Mouse (Mus musculus) thymus, adult 2 months (tissue): ENCODE data around the gene Gm13539. TPM values are rescaled to one million over a fixed set of nuclear protein-coding genes. Genes with fewer than 3 reads are reported as not detected.

Experiments used
- DNase-seq: peaks from one replicate; pipeline ENCODE4 v3.0.0; 2021
- H3K27ac ChIP-seq: fragments of 200-500 bp; 2 replicates; pipeline ENCODE4 v1.5.1; 2012; ENCODE audit warnings: low read length, control low read depth; ENCODE audit not compliant: control insufficient read depth, insufficient read depth
- H3K27me3 ChIP-seq: fragments of 200-500 bp; 2 replicates; pipeline ENCODE4 v1.6.1; 2012; ENCODE audit warnings: mild to moderate bottlenecking, low read length, moderate library complexity, mixed read lengths; ENCODE audit not compliant: control insufficient read depth, insufficient read depth
- H3K36me3 ChIP-seq: fragments of 200-500 bp; 2 replicates; pipeline ENCODE4 v1.6.1; 2012; ENCODE audit warnings: mild to moderate bottlenecking, low read length, moderate library complexity; ENCODE audit not compliant: control insufficient read depth, insufficient read depth
- H3K4me1 ChIP-seq: fragments of 200-500 bp; replicated peaks from 2 replicates; pipeline ENCODE4 v1.6.1; 2012; ENCODE audit warnings: low read length; ENCODE audit not compliant: control insufficient read depth, insufficient read depth
- H3K4me3 ChIP-seq: fragments of 200-500 bp; 2 replicates; pipeline ENCODE4 v1.5.1; 2012; ENCODE audit warnings: mild to moderate bottlenecking, low read length, control low read depth, moderate library complexity; ENCODE audit not compliant: control insufficient read depth, insufficient read depth
- CTCF ChIP-seq: fragments of 200-500 bp; IDR thresholded peaks from 2 replicates; pipeline ENCODE4 v1.5.1; 2012; ENCODE audit warnings: mild to moderate bottlenecking, control low read depth, low read length, moderate library complexity, borderline replicate concordance; ENCODE audit not compliant: control insufficient read depth, poor library complexity, insufficient read depth; ENCODE audit errors: extremely low read depth
- POLR2A ChIP-seq: fragments of 200-500 bp; IDR thresholded peaks from 2 replicates; pipeline ENCODE4 v1.6.1; 2012; ENCODE audit warnings: mild to moderate bottlenecking, low read length, control low read depth, moderate library complexity; ENCODE audit not compliant: control insufficient read depth, poor library complexity, insufficient read depth; ENCODE audit errors: extremely low read depth
- WGBS: fragments of 180-500 bp; shearing (Covaris S2); methylation state at CpG from one replicate; pipeline ENCODE4 v1.1.7; 2018; 5-methylcytosine and 5-hydroxymethylcytosine counted together
- polyA plus RNA-seq: library from polyadenylated mRNA; depleted of rRNA; stranded (reverse); fragments of >200 nt; gene quantifications from 2 replicates; pipeline ENCODE4 v1.2.3, GENCODE M21; 2012

Gm13539 gene
- polyA plus RNA-seq, 1 experiment, result 2.4 TPM

DNA sequence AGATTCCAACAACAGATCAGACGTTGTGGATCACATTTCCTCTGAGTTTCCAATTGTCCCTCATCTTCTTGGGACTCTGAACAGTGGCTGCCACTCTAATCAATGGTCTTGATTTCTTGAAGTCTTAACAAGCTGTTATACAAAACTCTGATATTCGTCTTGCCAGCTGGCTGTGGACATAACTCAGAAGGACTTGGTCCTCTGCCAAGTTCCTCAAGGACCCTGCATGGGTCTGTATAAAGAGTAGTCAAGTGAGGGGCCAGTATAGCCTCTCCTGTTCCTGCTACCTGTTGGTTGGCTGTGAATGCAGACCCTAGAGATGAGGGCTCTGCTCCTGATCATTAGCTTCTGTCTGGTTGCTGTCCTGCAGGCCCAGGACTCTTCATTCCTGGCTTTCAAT lies 16.8 kb upstream of the Gm13539 start, which contains the start of gene Lcn3:
Gene Lcn3, plus strand, starts transcription at position 301 of the 400 bp plus-strand sequence.
- Histone ChIP-seq H3K27ac (no peak within 1 kb of the TSS), H3K27me3 (no peaks in the 10 kb centered on the region), H3K4me1 (no peaks in the 10 kb centered on the region), H3K36me3 (no peaks in the 10 kb centered on the region), H3K4me3 (no peak within 1 kb of the TSS)
- TF ChIP-seq POLR2A (no peak), CTCF (no peak)
- 71% methylated on average over 2 of the region's 2 CpGs for WGBS
- DNase-seq, result no peak

DNA sequence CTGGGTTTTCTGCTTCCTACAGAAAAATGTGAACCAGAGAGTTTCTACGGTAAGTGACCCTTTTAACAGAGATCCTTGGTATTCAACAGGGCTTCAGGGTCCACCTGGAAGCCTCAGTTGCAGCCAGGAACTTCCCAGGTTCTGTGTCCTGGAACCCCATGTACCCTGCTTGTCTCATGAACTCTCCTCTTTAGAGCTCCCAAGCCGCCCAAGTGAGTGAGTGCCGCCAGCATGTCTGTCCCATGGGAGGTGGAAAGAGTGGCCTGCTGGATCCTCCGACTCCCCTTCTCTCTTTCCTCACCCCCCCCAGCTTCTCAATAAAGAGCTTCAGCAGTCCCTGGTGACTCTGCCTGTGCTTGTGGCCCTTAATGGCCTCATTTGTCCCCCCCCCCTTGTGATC lies 14.3 kb upstream of the Gm13539 start:
- Histone ChIP-seq H3K36me3 (no peaks in the 10 kb centered on the region), H3K27ac (no peak overlapping the region), H3K4me1 (no peaks in the 10 kb centered on the region), H3K4me3 (no peak overlapping the region), H3K27me3 (no peaks in the 10 kb centered on the region)
- DNase-seq, result no peak
- TF ChIP-seq POLR2A, result no peak
- no peak for TF ChIP-seq CTCF
- WGBS, result 93% methylated on average over 4 of the region's 4 CpGs

DNA sequence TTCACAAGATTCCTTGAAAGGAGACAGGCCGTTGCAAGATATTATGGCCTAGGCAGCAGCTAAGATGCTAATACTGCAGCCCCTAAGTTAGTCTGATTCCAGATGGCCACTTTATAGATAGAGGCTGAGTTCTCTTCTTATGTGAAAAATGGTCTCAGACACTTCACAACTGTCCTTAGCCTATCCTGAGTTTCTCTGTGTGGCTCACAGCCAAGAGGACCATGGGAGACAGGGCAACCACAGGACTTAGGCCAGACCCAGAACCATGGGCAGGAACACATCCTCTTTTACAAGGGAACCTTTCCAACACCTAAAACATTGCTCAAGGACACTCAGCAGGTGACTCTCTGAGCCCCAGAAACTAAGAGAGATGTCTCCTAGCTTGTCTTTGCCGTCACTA lies 8.6 kb upstream of the Gm13539 start:
- WGBS, result 95% methylated on average over 2 of the region's 2 CpGs
- no peak for DNase-seq

DNA sequence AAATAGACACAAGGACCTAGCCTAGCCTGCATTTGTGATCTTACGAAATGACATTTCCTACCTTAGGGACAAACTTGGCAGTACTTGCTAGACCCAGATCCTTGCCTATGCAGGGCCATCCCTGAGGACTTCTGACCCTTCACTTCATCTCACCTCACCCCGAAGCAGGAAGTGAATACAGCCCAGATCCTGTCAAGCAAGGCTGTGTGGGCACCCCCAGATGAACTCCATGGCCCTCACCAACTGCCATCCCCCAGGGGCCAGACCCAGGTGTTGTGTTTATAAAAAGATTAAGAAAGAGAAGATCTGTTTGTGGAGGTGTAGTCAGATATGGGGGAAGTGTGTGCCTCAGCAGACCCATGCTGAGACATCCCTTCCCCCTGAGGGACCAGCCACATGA lies 7.4 kb upstream of the Gm13539 start:
- DNase-seq, result no peak
- 81% methylated on average over 2 of the region's 2 CpGs for WGBS
- Histone ChIP-seq H3K4me1 (no peaks in the 10 kb centered on the region), H3K4me3 (no peak overlapping the region), H3K27ac (no peak overlapping the region), H3K27me3 (no peaks in the 10 kb centered on the region), H3K36me3 (no peaks in the 10 kb centered on the region)
- no peak for TF ChIP-seq POLR2A

More for the DNA sequence above, 8.6 kb upstream of the Gm13539 start:
- no peak for TF ChIP-seq POLR2A
- no peak for TF ChIP-seq CTCF
- no peaks in the 10 kb centered on the region for H3K27me3 ChIP-seq
- no peak overlapping the region for H3K27ac ChIP-seq
- no peak overlapping the region for H3K4me3 ChIP-seq
- H3K4me1 ChIP-seq, result no peaks in the 10 kb centered on the region
- H3K36me3 ChIP-seq, result no peaks in the 10 kb centered on the region

DNA sequence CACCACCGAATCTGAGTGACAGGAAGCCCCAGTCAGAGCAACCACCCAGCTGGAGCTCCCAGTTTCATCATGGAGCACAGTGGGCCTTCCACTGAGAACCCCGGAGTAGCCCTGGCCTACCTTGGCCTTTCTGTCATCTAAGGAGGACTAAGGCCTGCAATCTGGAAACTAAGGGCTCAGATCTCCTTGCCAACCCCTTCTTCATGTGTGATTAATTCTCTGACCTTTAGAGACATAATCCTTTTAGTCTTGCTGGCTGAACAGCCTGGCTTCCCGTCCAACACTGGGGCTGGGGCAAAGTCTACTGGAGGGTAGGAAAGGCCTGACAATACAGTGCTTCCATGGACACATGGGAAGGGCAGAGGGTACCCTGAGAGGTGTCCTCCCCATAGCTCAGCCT lies 6.1 kb upstream of the Gm13539 start:
- no peak for DNase-seq
- WGBS, result 94% methylated on average over 3 of the region's 3 CpGs
- TF ChIP-seq CTCF, result no peak
- no peak for TF ChIP-seq POLR2A

DNA sequence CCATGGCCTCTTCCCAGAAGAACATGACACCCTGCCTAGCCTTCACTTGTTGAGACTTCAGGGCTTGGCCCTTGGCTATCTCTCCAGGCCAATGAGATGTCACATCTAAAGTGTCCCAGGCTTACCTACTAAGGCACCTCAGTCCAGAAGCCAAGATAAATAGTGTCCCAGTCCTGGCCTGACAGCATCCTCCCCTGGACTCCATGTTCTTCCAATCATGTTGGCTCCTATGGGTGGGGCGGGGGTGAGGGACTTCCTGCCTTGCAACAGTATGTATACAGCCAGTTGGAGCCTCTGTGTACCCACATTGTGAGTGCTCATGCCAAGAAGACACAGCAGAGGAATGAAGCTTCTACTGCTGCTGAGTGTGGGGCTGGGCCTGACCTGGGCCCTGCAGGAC lies 5.3 kb upstream of the Gm13539 start, which contains the start of gene Lcn11:
Gene Lcn11, plus strand, starts transcription at position 301 of the 400 bp plus-strand sequence.
- no peaks in the 10 kb centered on the region for H3K36me3 ChIP-seq
- no peak within 1 kb of the TSS for H3K27ac ChIP-seq
- 95% methylated on average over 1 of the region's 1 CpGs for WGBS
- TF ChIP-seq CTCF (no peak), POLR2A (no peak)
- DNase-seq, result no peak
- H3K4me3 ChIP-seq, result no peak within 1 kb of the TSS
- no peaks in the 10 kb centered on the region for H3K4me1 ChIP-seq
- H3K27me3 ChIP-seq, result no peaks in the 10 kb centered on the region

More for the DNA sequence above, 6.1 kb upstream of the Gm13539 start:
- H3K4me3 ChIP-seq, result no peak overlapping the region
- H3K27ac ChIP-seq, result no peak overlapping the region
- no peaks in the 10 kb centered on the region for H3K4me1 ChIP-seq
- H3K36me3 ChIP-seq, result no peaks in the 10 kb centered on the region
- H3K27me3 ChIP-seq, result no peaks in the 10 kb centered on the region

DNA sequence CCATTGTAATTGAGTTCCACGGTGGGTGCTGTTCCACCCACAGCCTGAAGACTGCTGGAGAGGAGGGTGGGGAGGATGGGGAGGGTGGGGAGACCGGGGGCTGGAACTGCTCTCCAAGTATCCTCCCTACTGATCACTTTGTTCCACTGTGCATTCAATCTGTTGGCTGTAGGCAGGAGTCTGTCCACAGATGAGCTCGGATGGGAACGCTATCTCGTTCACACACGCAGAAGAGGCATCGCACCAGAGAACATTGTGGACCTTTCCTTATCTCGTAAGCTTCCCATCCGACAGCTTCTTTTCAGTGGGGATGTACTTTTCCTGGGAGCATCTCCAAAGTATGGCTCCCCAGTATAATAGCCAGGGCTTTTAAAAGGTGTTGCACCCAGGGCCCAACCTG lies 3.0 kb upstream of the Gm13539 start:
- Histone ChIP-seq H3K27ac (no peak overlapping the region), H3K36me3 (no peaks in the 10 kb centered on the region), H3K4me1 (no peaks in the 10 kb centered on the region), H3K27me3 (no peaks in the 10 kb centered on the region), H3K4me3 (no peak overlapping the region)
- TF ChIP-seq CTCF (no peak), POLR2A (no peak)
- no peak for DNase-seq
- 97% methylated on average over 9 of the region's 9 CpGs for WGBS

DNA sequence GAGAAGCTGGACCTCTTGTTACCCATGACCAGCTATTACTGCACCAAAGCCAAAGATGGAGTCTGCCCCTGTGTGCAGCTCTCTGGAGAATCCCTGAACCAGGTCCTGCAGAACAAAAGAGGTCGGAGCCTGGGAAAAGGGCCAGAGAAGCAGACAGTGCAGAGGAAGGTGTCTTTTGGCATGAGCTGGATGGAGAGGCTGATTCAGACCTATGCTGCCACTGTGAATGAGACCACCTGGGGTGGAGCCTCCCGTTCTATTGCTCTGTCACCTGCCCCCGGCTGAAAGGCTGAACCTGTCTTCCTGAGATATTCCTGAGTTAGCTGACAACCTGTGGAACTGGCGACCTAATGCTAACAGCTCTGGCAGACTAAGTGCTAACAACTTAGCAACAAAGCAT lies 1.1 kb upstream of the Gm13539 start:
- Histone ChIP-seq H3K36me3 (no peaks in the 10 kb centered on the region), H3K4me1 (no peaks in the 10 kb centered on the region), H3K27me3 (no peaks in the 10 kb centered on the region), H3K4me3 (no peak overlapping the region), H3K27ac (no peak overlapping the region)
- no peak for TF ChIP-seq CTCF
- TF ChIP-seq POLR2A, result no peak
- 55% methylated on average over 4 of the region's 4 CpGs for WGBS
- DNase-seq, result no peak
